Mouse (Mus musculus): ENCODE results near the gene Vps45.

GRCm38 (mm10) chr3:96043104-96043503 lies 15.2 kb downstream of the Vps45 start:
- no peak for TF ChIP-seq EP300 (IDR thresholded peaks at IDR 0.05; ENCODE audit: low read depth)
- no peak for TF ChIP-seq CTCF (IDR thresholded peaks at IDR 0.05; ENCODE audit: low read depth)
